Mouse (Mus musculus) kidney, postnatal 0 days (tissue): ENCODE data around the gene Cntf. TPM values are rescaled to one million over a fixed set of nuclear protein-coding genes. Genes with fewer than 3 reads are reported as not detected.
"Not testable (repeated sequence)": the region's sequence is repeated elsewhere in the genome, so short reads cannot be mapped to it uniquely, and the experiment has no call there.

Source experiments
- ATAC-seq: fragments of 200-750 bp; cut with Nextera tagmentation; replicated peaks from 2 replicates; pipeline ENCODE4 v1.8.0; 2017; ENCODE audit warnings: low read depth, moderate number of reproducible peaks, moderate TSS enrichment, moderate library complexity; ENCODE audit not compliant: low FRiP score
- DNase-seq: peaks from one replicate; pipeline ENCODE4 v3.0.0-alpha.2; 2016; ENCODE audit warnings: low spot score
- H3K27ac ChIP-seq: fragments of 300-500 bp; sonication (generic); 2 replicates; pipeline ENCODE4 v1.5.1; 2014; ENCODE audit warnings: mild to moderate bottlenecking
- H3K27me3 ChIP-seq: fragments of 300-500 bp; sonication (generic); 2 replicates; pipeline ENCODE4 v1.6.1; 2014; ENCODE audit warnings: low read length, mixed read lengths; ENCODE audit not compliant: insufficient read depth
- H3K36me3 ChIP-seq: fragments of 300-500 bp; sonication (generic); 2 replicates; pipeline ENCODE4 v1.6.1; 2014; ENCODE audit warnings: low read length, mixed read lengths; ENCODE audit not compliant: insufficient read depth
- H3K4me1 ChIP-seq: fragments of 300-500 bp; sonication (generic); replicated peaks from 2 replicates; pipeline ENCODE4 v1.6.1; 2014; ENCODE audit warnings: antibody characterized with exemption, low read length, mixed read lengths; ENCODE audit not compliant: insufficient read depth
- H3K4me2 ChIP-seq: fragments of 300-500 bp; sonication (generic); 2 replicates; pipeline ENCODE4 v1.6.1; 2014; ENCODE audit warnings: mild to moderate bottlenecking, low read length, moderate library complexity, mixed read lengths
- H3K4me3 ChIP-seq: fragments of 300-500 bp; sonication (generic); replicated peaks from 2 replicates; pipeline ENCODE4 v1.5.1; 2014; ENCODE audit warnings: low read depth, low read length
- H3K9ac ChIP-seq: fragments of 300-500 bp; sonication (generic); 2 replicates; pipeline ENCODE4 v1.6.1; 2014; ENCODE audit warnings: low read depth, low read length
- H3K9me3 ChIP-seq: fragments of 300-500 bp; sonication (generic); replicated peaks from 2 replicates; pipeline ENCODE4 v1.6.1; 2016; ENCODE audit warnings: low read length, inconsistent platforms, mixed read lengths
- CTCF ChIP-seq: IDR thresholded peaks from 2 replicates; pipeline ENCODE4 v1.5.1; 2016; ENCODE audit warnings: antibody characterized with exemption, low read depth, mild to moderate bottlenecking, moderate library complexity
- WGBS: fragments of 180-500 bp; shearing (Covaris S2); extraction: QIAGEN DNeasy Blood & Tissue Kit; methylation state at CpG from one replicate; pipeline ENCODE4 v1.1.7; 2014; 5-methylcytosine and 5-hydroxymethylcytosine counted together
- polyA plus RNA-seq: library from polyadenylated mRNA; unstranded; fragments of >200 nt; fragmentation: Nextera tagmentation; extraction: Ambion mirVana; gene quantifications from 2 replicates; pipeline ENCODE4 v1.2.1, GENCODE M21; 2015

The Cntf gene
- polyA plus RNA-seq, 1 experiment from 2014 or later = 4.9 TPM

- DNase-seq (no peak), ATAC-seq (no peak)
- H3K4me2 ChIP-seq = no peak overlapping the region
- H3K9me3 ChIP-seq = no peaks in the 10 kb centered on the region
- H3K9ac ChIP-seq = no peak overlapping the region
- no peak overlapping the region for H3K4me3 ChIP-seq
- no peak overlapping the region for H3K27ac ChIP-seq
- TF ChIP-seq CTCF = no peak
- H3K36me3 ChIP-seq = no peaks in the 10 kb centered on the region
- no peaks in the 10 kb centered on the region for H3K27me3 ChIP-seq
- H3K4me1 ChIP-seq = no peaks in the 10 kb centered on the region
- WGBS = 85% methylated on average over 3 of the region's 3 CpGs
Observed at GRCm38 (mm10) chr19:12756286-12756685, 9.1 kb downstream of the Cntf start.

- no peaks in the 10 kb centered on the region for H3K36me3 ChIP-seq
- TF ChIP-seq CTCF = no peak
- H3K4me3 ChIP-seq = no peak overlapping the region
- H3K9me3 ChIP-seq = no peaks in the 10 kb centered on the region
- no peaks in the 10 kb centered on the region for H3K4me1 ChIP-seq
- no peak overlapping the region for H3K9ac ChIP-seq
- H3K4me2 ChIP-seq = no peak overlapping the region
- no peak for DNase-seq
- no peaks in the 10 kb centered on the region for H3K27me3 ChIP-seq
- WGBS = 85% methylated on average over 2 of the region's 2 CpGs
- H3K27ac ChIP-seq = no peak overlapping the region
- no peak for ATAC-seq
Observed at GRCm38 (mm10) chr19:12731950-12732349, 33.5 kb downstream of the Cntf start.

- no peaks in the 10 kb centered on the region for H3K4me1 ChIP-seq
- no peak overlapping the region for H3K9ac ChIP-seq
- H3K9me3 ChIP-seq = no peaks in the 10 kb centered on the region
- no peaks in the 10 kb centered on the region for H3K27me3 ChIP-seq
- H3K36me3 ChIP-seq = no peaks in the 10 kb centered on the region
- no peak overlapping the region for H3K4me3 ChIP-seq
- 65% methylated on average over 1 of the region's 1 CpGs for WGBS
- H3K27ac ChIP-seq = no peak overlapping the region
- ATAC-seq = no peak
- TF ChIP-seq CTCF = no peak
- no peak for DNase-seq
- no peak overlapping the region for H3K4me2 ChIP-seq
Observed at GRCm38 (mm10) chr19:12731036-12731435, 34.4 kb downstream of the Cntf start.

- Histone ChIP-seq H3K36me3 (no peaks in the 10 kb centered on the region), H3K9me3 (no peaks in the 10 kb centered on the region), H3K4me3 (no peak overlapping the region), H3K4me1 (no peaks in the 10 kb centered on the region), H3K27me3 (no peaks in the 10 kb centered on the region), H3K27ac (no peak overlapping the region), H3K4me2 (no peak overlapping the region), H3K9ac (no peak overlapping the region)
- no peak for DNase-seq
- whole genome bisulfite sequencing = 80% methylated on average over 1 of the region's 1 CpGs
- no peak for ATAC-seq
- TF ChIP-seq CTCF = no peak
Observed at GRCm38 (mm10) chr19:12725851-12726250, 39.6 kb downstream of the Cntf start.

- Histone ChIP-seq H3K9me3 (no peaks in the 10 kb centered on the region), H3K27me3 (no peaks in the 10 kb centered on the region), H3K9ac (no peak overlapping the region), H3K27ac (no peak overlapping the region), H3K36me3 (no peaks in the 10 kb centered on the region), H3K4me3 (no peak overlapping the region), H3K4me2 (no peak overlapping the region), H3K4me1 (no peaks in the 10 kb centered on the region)
- DNase-seq = peak; percentile 10
- no peak for ATAC-seq
- peak; percentile 48; the same call in 1 of the 2 replicates for TF ChIP-seq CTCF
- WGBS = 93% methylated on average over 2 of the region's 3 CpGs
Observed at GRCm38 (mm10) chr19:12722308-12722707, 43.1 kb downstream of the Cntf start.

GRCm38 (mm10) chr19:12721596-12721995, 43.8 kb downstream of the Cntf start:
- not testable (repeated sequence) for DNase-seq
- 93% methylated on average over 7 of the region's 7 CpGs for WGBS

GRCm38 (mm10) chr19:12720919-12721318, 44.5 kb downstream of the Cntf start:
- 91% methylated on average over 5 of the region's 5 CpGs for WGBS
- H3K36me3 ChIP-seq, H3K4me3 ChIP-seq, DNase-seq, H3K27ac ChIP-seq, H3K4me2 ChIP-seq, ATAC-seq, H3K9ac ChIP-seq, H3K27me3 ChIP-seq, H3K4me1 ChIP-seq, H3K9me3 ChIP-seq: not testable (repeated sequence)

More at GRCm38 (mm10) chr19:12721596-12721995, 43.8 kb downstream of the Cntf start:
- not testable (repeated sequence) for H3K27me3 ChIP-seq, H3K9ac ChIP-seq, H3K4me2 ChIP-seq, H3K9me3 ChIP-seq, H3K4me3 ChIP-seq, H3K4me1 ChIP-seq, H3K36me3 ChIP-seq, ATAC-seq, H3K27ac ChIP-seq
